Mouse (Mus musculus) v-Abl transformed pro-B cells (cell line): ENCODE measurements around the gene Ccdc172.

Experiments used
- in situ Hi-C, 2 experiments: fragments of 400-800 bp; cut with MboI; formaldehyde crosslinking; loops; one replicate each; pipeline ENCODE4 v1.15.1; 2025; ENCODE audit not compliant: unreplicated experiment in 2 of 2

The Ccdc172 gene

DNA sequence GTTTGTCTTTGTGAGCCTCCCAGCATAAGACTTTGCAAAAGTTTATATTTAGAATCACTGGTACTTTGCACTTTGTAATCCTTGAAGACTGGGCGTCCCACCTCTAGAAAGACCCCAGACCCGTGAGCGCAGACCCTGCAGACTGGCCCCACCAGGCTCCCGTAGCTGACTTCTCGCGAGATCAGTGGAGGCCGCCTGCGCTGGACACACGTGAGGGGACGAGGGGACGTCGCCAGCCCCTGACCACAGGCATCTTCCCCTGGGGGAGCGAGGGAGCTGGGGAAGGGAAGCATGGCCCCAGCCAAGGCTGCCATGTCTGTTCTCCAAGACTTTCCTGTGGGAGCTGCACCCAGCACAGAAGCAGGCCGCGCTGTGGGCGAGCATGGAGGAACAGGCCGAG lies at the start of gene Ccdc172:
Ccdc172 (plus strand) TSS at position 176 of the 400 bp plus-strand sequence.
- in situ Hi-C loops: no loop called here

GRCm38 (mm10) chr19:58463755-58464154 lies 48.0 kb upstream of the Ccdc172 start:
- in situ Hi-C loops: loop anchor here (5.0 to 25.0 kb wide), 4 partner anchors 146 to 801 kb away; no protein-coding TSS in a partner anchor

- in situ Hi-C loops: loop anchor here (5.0 to 25.0 kb wide), 4 partner anchors 401 to 806 kb away; no protein-coding TSS in a partner anchor
Observed at GRCm38 (mm10) chr19:58468331-58468730, 43.5 kb upstream of the Ccdc172 start.

DNA sequence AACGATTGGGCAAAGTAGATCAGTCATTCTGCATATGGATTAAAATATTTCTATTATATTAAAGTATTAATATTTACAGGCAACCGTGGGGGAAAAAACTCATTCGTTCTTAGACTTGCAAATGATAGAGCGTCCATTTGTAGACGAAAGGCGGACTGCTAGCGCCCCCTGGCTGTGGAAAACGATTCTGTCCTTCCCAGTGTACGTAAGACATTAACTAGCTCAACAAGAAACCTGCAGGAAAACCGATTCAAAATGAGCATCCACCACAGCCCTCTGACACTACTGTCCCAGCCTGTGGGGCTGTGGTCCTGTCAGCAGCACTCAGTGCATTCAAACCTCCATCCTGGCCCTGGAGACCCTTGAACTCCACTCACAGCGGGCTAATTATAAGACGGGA lies 42.4 kb upstream of the Ccdc172 start:
- in situ Hi-C loops: loop anchor here (5.0 to 25.0 kb wide), 4 partner anchors 402 to 807 kb away; no protein-coding TSS in a partner anchor

DNA sequence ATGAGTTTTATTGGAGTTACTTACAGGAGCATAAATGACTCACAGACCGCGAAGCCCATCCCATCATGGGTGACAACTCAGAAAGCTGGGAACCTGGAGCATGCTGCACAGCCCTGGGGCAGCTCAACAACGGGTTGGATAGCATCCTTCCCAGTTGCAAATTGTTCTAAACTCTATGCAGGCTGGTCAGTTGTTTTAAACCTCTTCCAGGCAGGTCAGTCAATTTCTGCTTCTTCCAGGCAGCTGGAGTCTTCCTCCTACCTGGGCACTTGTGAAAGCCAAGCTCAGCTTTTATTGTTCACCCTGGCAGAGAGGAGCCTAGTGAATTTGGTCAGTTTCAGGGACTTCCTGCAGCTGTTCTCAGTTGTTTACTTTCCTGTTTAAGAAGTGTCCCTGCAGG lies 37.5 kb upstream of the Ccdc172 start:
- in situ Hi-C loops: loop anchor here (5.0 to 25.0 kb wide), 4 partner anchors 402 to 812 kb away; no protein-coding TSS in a partner anchor

DNA sequence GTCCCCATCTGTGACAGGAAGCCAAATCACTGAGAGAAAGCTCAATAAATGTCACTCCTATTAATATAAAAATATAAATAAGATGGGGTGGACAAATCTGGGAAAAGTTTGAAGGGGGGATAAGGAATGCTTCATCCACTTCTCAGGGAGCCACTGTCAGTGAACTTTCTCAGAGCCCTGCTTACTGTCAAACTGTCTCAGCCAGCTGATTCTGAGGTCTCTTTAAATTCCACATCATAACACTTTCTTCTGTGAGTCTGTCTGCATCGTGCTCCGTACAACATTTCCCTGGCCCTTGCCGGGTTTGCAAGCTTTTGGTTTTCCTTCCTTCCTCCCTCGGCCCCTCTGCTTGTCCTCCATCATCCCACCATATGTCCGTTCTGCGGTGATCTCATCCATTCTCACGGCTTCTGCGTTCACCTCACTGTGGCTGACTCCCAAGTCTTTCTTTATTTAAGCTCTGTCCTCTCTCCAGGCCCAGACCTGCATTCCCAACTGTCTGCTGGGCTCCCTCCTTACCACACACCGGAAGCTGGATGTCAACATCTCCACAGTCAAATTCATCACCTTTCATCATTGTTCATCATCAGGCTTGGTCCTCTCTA lies 29.3 kb upstream of the Ccdc172 start:
- in situ Hi-C loops: no loop called here

DNA sequence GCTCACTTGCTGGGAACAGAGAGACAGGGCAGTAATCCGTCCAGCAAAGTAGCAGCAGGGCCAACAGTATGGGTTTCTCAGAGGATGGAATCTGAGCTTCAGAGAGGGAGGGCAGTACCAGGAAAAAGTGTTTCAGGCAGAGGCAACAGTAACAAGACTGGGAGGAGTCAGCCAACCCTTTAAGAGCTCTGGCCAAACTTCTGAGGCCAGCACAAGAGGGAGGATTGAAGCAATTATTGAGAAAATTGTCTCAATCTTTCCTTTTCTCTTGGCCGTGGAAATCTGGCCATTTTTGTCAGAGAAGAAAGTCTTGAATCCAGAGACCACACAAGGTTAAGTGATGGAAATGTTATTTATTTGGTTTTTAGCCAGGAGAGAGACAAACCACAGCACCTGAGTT lies 25.1 kb upstream of the Ccdc172 start:
- in situ Hi-C loops: no loop called here

DNA sequence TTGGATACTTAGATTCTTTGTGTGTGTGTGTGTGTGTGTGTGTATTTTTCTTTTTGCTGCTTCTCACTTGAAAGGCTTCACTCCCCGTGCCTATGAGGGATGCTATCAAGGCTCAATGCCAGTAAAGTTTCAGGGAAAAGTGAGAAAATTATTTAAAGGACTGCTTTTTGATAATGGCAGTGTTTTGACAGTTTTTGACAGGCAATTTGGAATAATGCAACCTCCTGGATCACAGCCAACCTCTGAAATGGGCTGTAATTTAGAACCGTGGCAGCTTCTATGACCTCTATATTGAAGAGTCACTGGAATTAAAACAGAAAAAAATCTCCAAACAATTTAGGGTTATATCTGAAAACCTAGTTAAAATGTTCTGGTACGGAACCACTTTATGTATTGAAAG lies 14.7 kb upstream of the Ccdc172 start:
- in situ Hi-C loops: no loop called here

- in situ Hi-C loops: no loop called here
Observed at GRCm38 (mm10) chr19:58499420-58499966, 12.3 kb upstream of the Ccdc172 start.

GRCm38 (mm10) chr19:58500049-58500448 lies 11.7 kb upstream of the Ccdc172 start:
- in situ Hi-C loops: no loop called here

GRCm38 (mm10) chr19:58521696-58522095 lies 9.9 kb downstream of the Ccdc172 start:
- in situ Hi-C loops: no loop called here

DNA sequence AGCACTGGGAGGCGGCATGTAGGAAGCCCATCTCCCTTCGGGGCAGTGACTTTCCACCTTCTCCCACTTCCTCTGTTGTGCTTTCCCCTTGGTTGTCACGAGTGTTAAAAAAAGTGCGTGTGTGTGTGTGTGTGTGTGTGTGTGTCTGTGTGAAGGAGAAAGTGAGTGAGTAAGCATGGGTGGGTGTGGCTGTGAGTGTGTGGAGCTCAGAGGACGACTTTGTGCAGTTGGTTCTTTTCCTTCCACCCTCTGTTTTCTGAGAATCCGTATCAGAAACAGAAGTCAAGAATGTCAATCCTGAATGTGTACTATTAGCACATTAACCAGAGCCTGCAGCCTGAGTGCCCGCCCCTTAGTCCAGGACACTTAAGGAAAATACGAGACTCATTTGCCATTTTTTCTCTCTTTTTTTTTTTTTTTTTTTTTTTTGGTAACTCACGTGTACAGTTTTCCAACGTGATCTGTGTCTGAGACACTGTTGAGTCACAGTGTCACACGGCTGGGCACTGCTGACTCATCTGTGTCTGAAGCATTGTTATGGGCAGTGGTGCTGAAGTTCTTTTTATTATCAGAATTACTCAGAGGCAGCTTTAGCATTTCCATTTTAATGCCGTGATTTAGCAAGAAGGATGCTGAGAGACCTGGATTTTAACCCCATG lies 12.1 kb downstream of the Ccdc172 start:
- in situ Hi-C loops: no loop called here

DNA sequence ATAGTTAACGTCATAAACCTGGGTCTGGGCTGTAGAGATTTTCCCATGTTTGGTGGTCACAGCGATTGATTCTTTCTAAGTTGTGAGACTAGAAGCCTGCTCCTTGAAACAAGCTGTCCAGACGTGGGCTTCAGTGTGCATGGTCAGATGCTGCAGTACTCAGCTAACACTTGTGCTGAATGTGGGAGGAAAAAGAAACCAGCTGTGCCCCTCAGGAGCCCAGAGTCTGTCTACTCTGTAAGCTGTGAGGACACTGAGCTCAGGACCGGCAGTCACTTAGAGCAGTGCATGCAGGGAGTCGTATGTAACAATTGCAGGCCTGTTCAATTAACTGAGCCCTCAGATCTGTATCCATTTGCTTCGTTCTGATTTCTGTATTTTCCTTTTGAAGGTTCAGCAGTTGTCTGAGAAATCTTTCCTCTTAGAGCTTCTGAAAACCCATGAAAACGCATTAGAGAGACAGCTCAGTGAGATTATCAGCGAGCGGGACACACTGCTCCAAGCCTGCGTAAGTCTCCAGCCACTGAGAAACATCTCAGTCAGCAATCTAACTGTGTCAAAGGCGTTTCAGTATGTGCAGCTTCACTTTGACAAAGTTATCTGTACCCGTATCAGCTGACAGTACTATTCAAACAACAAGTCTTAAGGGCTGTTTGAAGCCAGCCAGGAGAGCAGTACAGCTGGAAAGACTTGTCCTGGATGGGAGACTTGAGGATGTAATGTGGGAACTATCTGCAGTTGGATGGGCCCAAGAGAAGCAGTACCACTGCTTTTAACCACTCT lies 13.9 kb downstream of the Ccdc172 start:
- in situ Hi-C loops: no loop called here

- in situ Hi-C loops: no loop called here
Observed at GRCm38 (mm10) chr19:58533077-58533476, 21.3 kb downstream of the Ccdc172 start.

- in situ Hi-C loops: no loop called here
Observed at GRCm38 (mm10) chr19:58536691-58537090, 24.9 kb downstream of the Ccdc172 start.

- in situ Hi-C loops: no loop called here
Observed at GRCm38 (mm10) chr19:58540396-58540795, 28.6 kb downstream of the Ccdc172 start.

- in situ Hi-C loops: no loop called here
Observed at GRCm38 (mm10) chr19:58548367-58548766, 36.6 kb downstream of the Ccdc172 start.

GRCm38 (mm10) chr19:58550489-58550888 lies 38.7 kb downstream of the Ccdc172 start:
- in situ Hi-C loops: loop anchor here (10.0 to 25.0 kb wide), 6 partner anchors 236 to 1406 kb away; no protein-coding TSS in a partner anchor

- in situ Hi-C loops: loop anchor here (10.0 to 25.0 kb wide), 6 partner anchors 236 to 1406 kb away; no protein-coding TSS in a partner anchor
Observed at GRCm38 (mm10) chr19:58550916-58551315, 39.1 kb downstream of the Ccdc172 start.

GRCm38 (mm10) chr19:58554974-58555373 lies 43.2 kb downstream of the Ccdc172 start:
- in situ Hi-C loops: loop anchor here (5.0 to 25.0 kb wide), 8 partner anchors 240 to 1410 kb away; no protein-coding TSS in a partner anchor

- in situ Hi-C loops: loop anchor here (5.0 to 25.0 kb wide), 8 partner anchors 244 to 1414 kb away; no protein-coding TSS in a partner anchor
Observed at GRCm38 (mm10) chr19:58558352-58558751, 46.6 kb downstream of the Ccdc172 start.
